Mouse (Mus musculus): ENCODE measurements around the gene Jam2. TPM values are rescaled to one million over a fixed set of nuclear protein-coding genes. Genes with fewer than 3 reads are reported as not detected.

Jam2 gene
- total RNA-seq, 2 experiments from 2014 or later = 20.1 TPM

DNA sequence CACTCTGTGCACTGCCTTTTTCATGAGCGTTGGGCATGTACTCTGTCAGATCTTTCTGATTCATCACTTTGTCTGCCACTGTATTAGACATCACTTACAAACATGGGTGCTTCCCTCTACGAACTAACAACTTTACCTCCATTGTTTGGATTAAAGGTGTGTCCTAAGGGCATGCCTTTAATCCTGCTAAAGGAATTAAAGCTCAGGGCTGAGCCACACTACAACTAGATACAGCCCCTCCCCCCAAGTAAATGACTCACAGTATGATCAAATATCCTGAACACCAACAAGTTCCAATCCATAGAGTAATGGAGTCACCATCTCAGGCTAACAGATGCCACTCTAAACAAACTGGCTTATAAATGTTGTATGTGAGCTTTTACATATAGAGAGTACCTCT lies 64.7 kb downstream of the Jam2 start:
- DNase-seq = no peak

DNA sequence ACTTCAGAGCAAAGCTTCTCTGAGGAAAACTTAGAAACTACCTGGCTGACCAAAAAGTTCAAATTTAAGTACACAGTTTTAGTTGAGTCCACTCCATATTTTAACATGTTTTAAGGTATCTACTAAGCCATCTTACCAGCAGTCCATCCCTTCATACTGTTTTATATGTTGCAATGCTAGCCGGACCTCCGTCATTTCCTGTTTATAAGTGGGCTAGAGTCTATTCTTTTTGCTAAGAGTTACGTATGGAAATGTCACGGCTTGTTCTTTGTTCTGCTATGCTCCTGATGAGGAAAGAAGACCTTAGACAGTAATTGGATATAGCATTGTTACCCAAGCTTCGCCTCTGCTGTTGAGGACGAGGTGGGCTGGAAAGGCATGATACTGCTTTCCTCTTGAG lies 79.6 kb downstream of the Jam2 start:
- DNase-seq = no peak

DNA sequence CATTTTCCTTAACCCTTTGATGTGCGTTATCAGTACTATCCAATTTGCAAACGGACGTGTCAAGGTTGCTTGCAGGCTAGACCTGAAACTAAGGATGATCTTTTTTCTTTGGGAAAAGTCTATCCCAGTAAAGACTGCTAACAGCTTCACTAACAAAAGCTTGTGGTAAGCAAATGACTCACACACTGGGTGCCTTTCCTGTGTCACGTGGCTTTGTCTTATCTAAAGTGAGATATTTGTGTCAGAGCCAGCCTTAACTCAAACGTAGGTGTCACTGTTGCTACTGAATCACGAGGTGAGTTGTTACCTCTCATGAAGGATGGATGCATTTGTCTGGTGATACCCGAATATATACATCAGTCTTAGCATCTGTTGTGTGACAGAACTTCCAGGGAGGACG lies 90.7 kb downstream of the Jam2 start:
- no peak for DNase-seq

DNA sequence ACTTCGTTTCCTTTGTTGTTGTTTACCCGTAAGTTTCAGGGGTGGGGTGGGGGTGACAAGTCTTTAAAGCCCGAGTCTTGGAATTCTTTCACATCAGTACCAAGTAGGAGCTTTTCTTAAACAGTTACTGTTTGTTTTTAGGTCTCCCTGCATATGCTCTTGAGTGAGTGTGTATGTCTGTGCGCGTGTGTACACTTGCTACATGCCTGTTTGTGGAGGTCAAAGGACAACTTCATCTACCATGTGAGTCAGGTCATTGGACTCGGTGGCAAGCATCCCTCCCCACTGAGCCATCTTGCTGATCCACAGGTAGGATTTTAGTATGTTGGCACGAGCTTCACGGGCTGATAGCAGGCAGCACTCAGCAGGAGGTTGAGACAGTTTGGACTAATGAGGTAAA lies 99.9 kb downstream of the Jam2 start:
- DNase-seq = no peak

DNA sequence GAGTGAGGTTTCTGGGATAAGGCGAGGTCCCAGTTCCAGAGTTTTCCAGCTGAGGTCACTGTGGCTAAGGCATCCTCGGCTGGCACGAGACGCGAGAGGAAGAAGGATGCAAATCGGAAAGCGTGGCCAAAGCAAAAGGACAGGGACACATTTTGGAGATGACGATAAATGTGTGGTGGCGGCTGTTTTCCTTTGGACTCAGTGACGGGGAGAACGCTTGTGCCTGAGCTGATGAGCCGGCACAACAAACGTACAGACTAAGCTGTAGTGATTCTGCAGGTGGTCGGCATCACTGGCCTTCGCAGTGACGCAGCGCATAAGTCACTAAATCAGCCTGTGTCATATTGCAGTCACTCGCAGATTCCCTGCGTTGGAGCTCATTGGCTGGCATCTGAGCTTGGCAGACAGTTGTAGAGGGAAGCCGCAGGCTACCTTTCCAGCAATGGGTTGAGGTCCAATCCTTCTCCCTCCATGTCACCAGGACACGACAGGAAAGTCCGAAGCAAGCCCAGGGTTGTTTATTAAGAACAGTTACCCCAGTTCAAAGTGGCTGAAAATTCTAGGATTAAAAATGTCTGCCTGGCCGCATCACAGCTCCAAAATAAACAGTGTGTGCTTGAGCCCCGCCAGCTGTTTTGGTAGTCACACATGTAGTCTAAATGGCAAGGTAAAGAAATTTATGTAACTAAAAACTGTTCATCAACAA lies 101.2 kb downstream of the Jam2 start:
- no peak for DNase-seq

Other genes with a start within 250 kb of the Jam2 start
- 10 to 100 TPM; 48.7 to 51.8 TPM for gene Mrpl39, start 38.4 kb upstream of the Jam2 start, total RNA-seq (2021)
- 10 to 100 TPM; 61.0 to 65.8 TPM for gene Gabpa, start 60.8 kb downstream of the Jam2 start, total RNA-seq (2021)
- 100 to 1,000 TPM; 436 to 522 TPM for gene Atp5j, start 61.5 kb downstream of the Jam2 start, total RNA-seq (2021)